Mouse (Mus musculus): ENCODE measurements at regions not wholly inside any gene's neighbourhood (a gene's known extent, or its start where the extent isn't known, plus 50 kb on each side); places are given as distances from the start of the nearest gene placed in this dataset.
A peak's percentile ranks its signal among the peaks of the same experiment; 100 is the strongest.
"Not testable (repeated sequence)": the region's sequence is repeated elsewhere in the genome, so short reads cannot be mapped to it uniquely, and the experiment has no call there.

DNA sequence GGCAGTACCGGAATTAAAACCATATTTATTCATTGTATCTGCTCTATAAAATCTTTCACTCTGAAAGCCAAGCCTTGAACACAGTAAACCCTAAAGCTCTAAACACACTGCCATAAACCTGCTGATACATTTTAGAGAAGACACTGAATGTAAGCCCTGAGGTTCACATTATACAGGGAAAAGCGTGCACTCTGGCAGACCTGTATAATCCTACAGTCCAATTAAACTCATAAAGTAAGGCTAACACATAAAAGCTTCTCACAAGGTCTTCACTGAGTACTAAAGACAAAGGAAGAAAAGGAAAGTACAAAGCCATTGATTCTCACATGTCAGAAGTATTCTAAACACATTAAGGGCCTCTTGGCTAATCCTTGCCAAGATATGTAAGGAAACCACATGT, 302.8 kb downstream of the Cylc2 start:
- intact Hi-C loops (cut with DNase I) = no loop called here

GRCm38 (mm10) chr4:51519750-51520149, 303.3 kb downstream of the Cylc2 start:
- intact Hi-C loops (cut with DNase I) = no loop called here
- no peak for DNase-seq

More for the DNA sequence above, 302.8 kb downstream of the Cylc2 start:
- DNase-seq = no peak

- no peak for DNase-seq
- intact Hi-C loops (cut with DNase I) = no loop called here
Measured at GRCm38 (mm10) chr4:51545419-51545818, 328.9 kb downstream of the Cylc2 start.

GRCm38 (mm10) chr4:51559693-51560092, 343.2 kb downstream of the Cylc2 start:
- DNase-seq = no peak
- intact Hi-C loops (cut with DNase I) = no loop called here

DNA sequence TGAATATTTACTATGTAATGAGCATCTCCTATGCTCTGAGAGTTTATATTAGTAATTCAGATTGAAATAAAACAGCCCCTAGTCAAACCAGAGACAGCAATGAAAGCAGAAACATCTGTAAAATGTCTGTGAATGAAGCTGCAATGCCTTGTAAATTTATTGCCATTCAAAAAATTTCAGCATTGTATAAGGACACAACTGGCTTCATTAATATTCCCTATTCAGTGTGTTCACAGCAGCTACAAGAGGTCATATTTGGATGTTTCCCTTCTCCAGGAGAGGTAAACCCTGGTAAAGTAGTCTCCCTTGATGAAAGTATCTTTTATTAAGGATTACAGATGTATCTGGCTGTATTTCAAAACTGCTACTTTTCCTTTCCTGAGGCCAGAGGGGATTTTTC, 343.6 kb downstream of the Cylc2 start:
- no peak for DNase-seq
- intact Hi-C loops (cut with DNase I) = no loop called here

DNA sequence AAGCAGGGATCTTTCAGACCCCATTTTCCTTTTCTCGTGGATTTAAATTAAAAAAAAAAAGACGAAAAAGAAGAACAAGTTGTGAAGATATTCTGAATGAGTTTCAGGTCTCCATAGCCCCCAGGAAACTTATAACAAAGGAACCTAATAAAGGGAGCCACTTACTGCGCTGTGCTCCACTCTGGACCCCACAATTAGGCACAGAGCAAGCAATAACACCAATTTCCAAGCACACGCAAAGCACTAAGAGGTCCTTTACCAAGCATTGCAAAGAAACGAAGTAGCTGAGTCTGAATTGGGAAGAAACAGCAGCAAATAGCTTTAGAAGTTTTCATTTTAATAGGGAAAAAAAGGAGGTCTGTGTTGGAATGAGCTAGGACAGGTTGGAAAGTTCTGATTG, 345.9 kb downstream of the Cylc2 start:
- intact Hi-C loops (cut with DNase I) = no loop called here

GRCm38 (mm10) chr4:51576456-51576855, 360.0 kb downstream of the Cylc2 start:
- DNase-seq = no peak

More for the DNA sequence above, 345.9 kb downstream of the Cylc2 start:
- DNase-seq = no peak

GRCm38 (mm10) chr4:51594044-51594443, 377.6 kb downstream of the Cylc2 start:
- intact Hi-C loops (cut with DNase I) = no loop called here
- DNase-seq = no peak

More at GRCm38 (mm10) chr4:51576456-51576855, 360.0 kb downstream of the Cylc2 start:
- intact Hi-C loops (cut with DNase I) = no loop called here

DNA sequence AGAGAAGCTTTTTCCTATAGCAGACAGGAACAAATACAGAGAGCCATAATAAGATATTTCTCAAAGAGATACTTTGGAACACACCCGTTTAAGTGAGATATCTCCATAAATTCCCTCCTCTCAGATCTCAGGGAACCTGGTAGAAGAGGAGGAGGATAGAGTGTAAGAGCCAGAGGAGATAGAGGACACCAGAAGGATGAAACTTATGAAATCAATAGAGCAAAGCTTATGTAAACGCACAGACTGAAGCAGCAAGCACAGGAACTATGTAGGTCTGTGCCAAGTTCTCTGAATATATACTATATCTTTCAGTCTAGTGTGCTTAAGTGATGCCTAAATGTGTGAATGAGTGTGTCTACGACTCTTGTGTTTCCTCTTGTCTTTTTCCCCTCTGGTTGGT, 381.4 kb downstream of the Cylc2 start:
- intact Hi-C loops (cut with DNase I) = no loop called here
- DNase-seq = no peak

DNA sequence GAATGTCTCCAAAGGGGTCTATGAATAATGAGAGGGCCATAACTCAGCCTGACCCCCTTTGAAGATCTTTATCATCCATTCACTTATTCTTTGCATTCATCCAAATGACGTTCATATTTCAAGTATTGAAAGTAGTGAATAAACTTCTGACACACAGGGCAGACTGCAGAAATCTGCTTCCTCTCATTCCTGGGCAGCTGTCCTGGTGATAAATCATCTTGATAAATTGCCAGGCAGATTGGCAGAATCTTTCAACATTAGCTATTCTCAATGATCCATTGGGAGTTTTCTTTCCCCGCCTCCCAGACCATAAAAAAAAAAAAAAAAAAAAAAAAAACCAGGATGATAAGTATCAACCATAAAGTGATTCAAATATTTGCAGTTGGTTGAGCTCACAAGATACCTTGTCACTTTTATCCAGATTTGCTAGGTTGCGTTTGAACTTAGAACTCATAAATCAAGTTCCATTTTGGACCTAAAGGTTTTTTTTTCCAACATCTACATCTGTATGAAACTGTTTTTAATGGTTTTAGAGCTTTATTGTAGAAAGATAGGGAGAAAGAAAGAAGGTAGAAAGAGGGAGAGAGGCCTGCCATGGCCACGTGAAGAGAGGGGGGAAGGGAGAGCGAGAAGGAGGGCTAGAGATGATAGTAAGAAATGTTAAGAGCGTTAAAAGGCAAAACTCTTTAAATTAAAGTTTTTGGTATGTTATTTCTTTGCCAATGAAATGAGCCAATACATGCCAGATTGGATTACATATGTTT, 383.7 kb downstream of the Cylc2 start:
- no peak for DNase-seq
- intact Hi-C loops (cut with DNase I) = no loop called here

- DNase-seq = no peak
- intact Hi-C loops (cut with DNase I) = no loop called here
Measured at GRCm38 (mm10) chr4:51627289-51627688, 410.8 kb downstream of the Cylc2 start.

GRCm38 (mm10) chr4:51633471-51633870, 417.0 kb downstream of the Cylc2 start:
- no peak for DNase-seq
- intact Hi-C loops (cut with DNase I) = no loop called here

- intact Hi-C loops (cut with DNase I) = no loop called here
Measured at GRCm38 (mm10) chr4:51657325-51657724, 440.8 kb downstream of the Cylc2 start.

DNA sequence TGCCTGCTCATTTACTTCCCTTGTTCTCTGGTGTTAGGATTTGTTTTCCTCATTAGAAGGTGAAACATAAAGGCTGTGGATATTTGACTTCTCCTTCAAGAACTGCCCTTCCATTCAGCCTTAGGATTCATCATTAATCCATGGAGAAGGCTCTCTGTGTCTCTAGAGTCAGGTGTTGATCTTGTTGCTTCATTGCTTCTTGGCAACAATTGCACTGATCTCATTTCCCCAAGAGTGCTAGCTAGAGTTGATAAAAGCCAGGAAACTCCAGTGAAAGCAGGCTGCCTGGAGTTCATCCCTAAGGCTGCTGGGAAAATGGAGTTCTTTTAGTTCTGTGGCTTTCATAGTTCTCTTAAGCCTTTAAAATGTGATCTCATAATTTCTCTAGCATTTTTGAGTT, 441.8 kb downstream of the Cylc2 start:
- intact Hi-C loops (cut with DNase I) = no loop called here
- no peak for DNase-seq

More at GRCm38 (mm10) chr4:51657325-51657724, 440.8 kb downstream of the Cylc2 start:
- DNase-seq = no peak

- intact Hi-C loops (cut with DNase I) = no loop called here
- peak; percentile 15 for DNase-seq
Measured at GRCm38 (mm10) chr4:51671516-51671915, 455.0 kb downstream of the Cylc2 start.

- intact Hi-C loops (cut with DNase I) = no loop called here
Measured at GRCm38 (mm10) chr4:51674406-51674805, 457.9 kb downstream of the Cylc2 start.

GRCm38 (mm10) chr4:51679097-51679496, 462.6 kb downstream of the Cylc2 start:
- DNase-seq = no peak
- intact Hi-C loops (cut with DNase I) = no loop called here

More at GRCm38 (mm10) chr4:51674406-51674805, 457.9 kb downstream of the Cylc2 start:
- DNase-seq = no peak

DNA sequence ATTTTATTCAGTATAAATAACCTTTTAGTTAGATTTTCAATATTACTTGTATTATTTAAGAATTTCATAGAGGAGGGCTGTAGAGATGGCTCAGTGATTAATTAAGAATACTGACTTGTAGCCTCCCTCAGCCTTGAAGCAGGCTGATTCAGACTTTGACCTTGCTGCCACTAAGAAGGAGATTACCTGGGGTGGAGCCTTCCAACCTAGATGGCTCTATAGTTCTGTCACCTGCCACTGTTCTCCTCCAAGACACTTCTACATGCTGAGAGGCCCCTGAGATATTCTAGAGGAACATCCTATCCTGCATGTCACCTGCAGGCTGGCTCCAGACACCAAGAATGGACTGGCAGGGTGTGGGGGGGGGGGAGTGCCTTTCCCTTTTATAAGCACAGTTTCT, 466.9 kb downstream of the Cylc2 start:
- intact Hi-C loops (cut with DNase I); DNase-seq: not testable (repeated sequence)

- DNase-seq = no peak
- intact Hi-C loops (cut with DNase I) = no loop called here
Measured at GRCm38 (mm10) chr4:51686651-51687050, 470.2 kb downstream of the Cylc2 start.

Measured in left cerebral cortex, postnatal 4 days (tissue).